8 mouse cellular contexts compared by ENCODE assay signal in the genomic region with DNA sequence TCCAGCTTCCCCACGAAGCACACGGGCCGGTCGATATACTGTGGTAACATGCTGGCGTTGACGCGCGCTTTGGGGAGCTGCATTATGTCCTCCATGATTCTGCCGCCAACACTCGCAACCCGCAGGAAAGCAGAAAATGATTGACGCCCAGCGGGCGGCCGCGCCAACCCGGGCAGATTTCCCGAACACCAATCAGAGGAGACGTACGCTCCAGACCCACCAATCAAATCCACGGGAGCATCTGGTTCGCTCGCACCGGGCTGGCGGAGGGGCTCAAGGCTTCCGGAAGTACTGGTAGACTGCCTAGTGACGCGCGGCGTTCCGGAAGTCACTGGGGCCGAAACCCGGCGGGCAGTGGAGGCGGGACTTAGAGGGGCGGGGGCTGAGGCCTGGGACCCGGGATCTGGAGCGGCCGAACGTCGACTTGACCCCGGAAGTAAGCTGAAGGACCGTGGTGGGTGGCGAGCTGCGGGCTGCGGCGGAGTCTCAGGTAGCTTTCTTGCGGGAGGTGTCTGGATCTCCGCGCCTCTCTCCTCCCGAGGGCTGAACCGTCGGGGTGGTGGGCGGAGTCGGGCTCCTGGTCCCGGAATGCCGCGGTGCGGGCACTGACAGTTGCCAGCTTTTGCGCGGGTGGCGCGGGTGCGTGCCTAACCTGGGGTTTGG. TPM values are rescaled to one million over a fixed set of nuclear protein-coding genes. Genes with fewer than 3 reads are reported as not detected.
DNase-seq lines count a peak whose midpoint lies in the region; ATAC-seq and TF ChIP-seq lines count a peak whose summit lies in the region.

A gene (minus strand): TSS at position 170 of the 663 bp plus-strand sequence.
A gene (plus strand): TSS at position 285 of the 663 bp plus-strand sequence.
A gene (plus strand): TSS at position 447 of the 663 bp plus-strand sequence.

- peak within 1 kb of the TSS; percentile 91 for H3K4me2 ChIP-seq in forebrain, embryonic 15.5 days (replicated peaks)

- H3K9ac ChIP-seq in ES-E14 (ENCODE audit: insufficient read depth, low read depth, low read length, poor library complexity, severe bottlenecking): peak within 1 kb of the TSS; percentile 93
- H3K9ac ChIP-seq in forebrain, embryonic 15.5 days (replicated peaks): peak within 1 kb of the TSS; percentile 70

- in situ Hi-C loops in ES-E14 (cut with MboI; ENCODE audit: low sequenced_read_pairs in 2 of 2, unreplicated experiment in 2 of 2): no loop called here

- H3K36me3 ChIP-seq in ES-E14 (ENCODE audit: control insufficient read depth, insufficient read depth, low read length, poor library complexity, severe bottlenecking): no peaks in the 10 kb centered on the region
- peaks cover 2% of the 10 kb centered on the region for H3K36me3 ChIP-seq in forebrain, embryonic 15.5 days

- peak within 1 kb of the TSS; percentile 54; the same call in 1 of the 2 replicates for H3K27ac ChIP-seq in ES-E14 (ENCODE audit: insufficient read depth, low read depth, low read length, poor library complexity, severe bottlenecking)
- peak within 1 kb of the TSS; percentile 85 for H3K27ac ChIP-seq in forebrain, embryonic 15.5 days (replicated peaks)

- intact Hi-C loops in heart, postnatal 25 days (cut with DNase I): loop anchor here (5.0 kb wide), 1 partner anchor 47 kb away; no protein-coding TSS in a partner anchor

- DNase-seq in ES-E14 (ENCODE audit: low read depth, low spot score): peak; percentile 92
- DNase-seq in cerebellum, adult 11-12 months: peak; percentile 99
- peak; percentile 96 for DNase-seq in heart, postnatal 25 days (ENCODE audit: low spot score)
- DNase-seq in layer of hippocampus, adult 18-20 months (ENCODE audit: low spot score in 2 of 2): peak; percentile 98 to 99
- peak; percentile 97 for DNase-seq in lung, adult 2 months
- DNase-seq in thymus, adult 18-20 months: peak; percentile 95 to 97

- H3K4me3 ChIP-seq in ES-E14 (ENCODE audit: insufficient read depth in 1 of 2, low read depth in 1 of 2, low read length in 2 of 2, poor library complexity in 1 of 2, severe bottlenecking in 1 of 2): peak within 1 kb of the TSS; percentile 95 to 98
- peak within 1 kb of the TSS; percentile 65 for H3K4me3 ChIP-seq in forebrain, embryonic 15.5 days
- peak within 1 kb of the TSS; percentile 99 for H3K4me3 ChIP-seq in lung, adult 2 months (replicated peaks; ENCODE audit: extremely low read depth, low read depth, low read length)

- ATAC-seq in forebrain, embryonic 15.5 days (replicated peaks): peak; percentile 100
- ATAC-seq in neutrophil, adult 5-6 weeks (ENCODE audit: extremely low read depth, insufficient number of reproducible peaks, low FRiP score, poor library complexity, severe bottlenecking): peak; percentile 99

- under 1% methylated on average over 64 of the region's 64 CpGs for WGBS in forebrain, embryonic 15.5 days
- WGBS in lung, adult 2 months: under 1% methylated on average over 64 of the region's 64 CpGs

- H3K27me3 ChIP-seq in forebrain, embryonic 15.5 days: no peaks in the 10 kb centered on the region

- no peaks in the 10 kb centered on the region for H3K9me3 ChIP-seq in ES-E14 (ENCODE audit: control insufficient read depth, insufficient read depth, low read depth, low read length)
- H3K9me3 ChIP-seq in forebrain, embryonic 15.5 days: no peaks in the 10 kb centered on the region

- peak; percentile 71; the same call in 1 of the 2 replicates for TF ChIP-seq POLR2A in lung, adult 2 months (IDR thresholded peaks at IDR 0.05; ENCODE audit: borderline replicate concordance, extremely low read depth, low read depth, low read length)

- TF ChIP-seq CTCF in lung, adult 2 months (IDR thresholded peaks at IDR 0.05; ENCODE audit: insufficient read depth, low read length): no peak

- no peaks in the 10 kb centered on the region for H3K4me1 ChIP-seq in ES-E14 (ENCODE audit: control insufficient read depth in 2 of 2, insufficient read depth in 2 of 2, low read length in 2 of 2, poor library complexity in 1 of 2)
- peaks cover 21% of the 10 kb centered on the region for H3K4me1 ChIP-seq in forebrain, embryonic 15.5 days
- no peaks in the 10 kb centered on the region; the same call in 1 of the 2 replicates for H3K4me1 ChIP-seq in lung, adult 2 months (ENCODE audit: control insufficient read depth, insufficient read depth, low read length)

TF ChIP-seq in ES-E14, 5 proteins besides CTCF, POLR2A, EP300 and RAD21:
- TF ChIP-seq ZNF384 (IDR thresholded peaks at IDR 0.05; ENCODE audit: low read depth, low read length) (no peak), HCFC1 (IDR thresholded peaks at IDR 0.05; ENCODE audit: borderline replicate concordance, insufficient read depth, low read length) (0 out of 2 replicates have a peak, but pooled peaks have one; percentile 24), ZC3H11A (IDR thresholded peaks at IDR 0.05; ENCODE audit: borderline replicate concordance, low read depth, low read length) (no peak), CHD2 (IDR thresholded peaks at IDR 0.05; ENCODE audit: low read depth, low read length) (peak; percentile 74)

RNA-seq across cellular contexts. Expression of the first gene that starts in this region (rescaled TPM):
- total RNA-seq in ES-E14 (2012; rRNA removed): 42.3 and 59.9 TPM in 2 replicates
- polyA plus RNA-seq in forebrain, embryonic 15.5 days (2015; fragmentation: Nextera tagmentation; extraction: Ambion mirVana): 102 and 115 TPM in 2 replicates
- total RNA-seq in heart, postnatal 25 days (2021): 10 to 100 TPM; 21.0 to 23.8 TPM
- 10 to 100 TPM; 13.1 to 14.3 TPM for total RNA-seq in layer of hippocampus, adult 18-20 months (2021)
- polyA plus RNA-seq in lung, adult 2 months (2012; rRNA removed): 1.8 and 3.7 TPM in 2 replicates
- total RNA-seq in neutrophil, adult 5-6 weeks (2017): 20.0 and 20.4 TPM in 2 replicates

RNA-seq across cellular contexts. Expression of the second gene that starts in this region (rescaled TPM):
- 0.53 and 0.98 TPM in 2 replicates for total RNA-seq in ES-E14 (2012; rRNA removed)
- polyA plus RNA-seq in forebrain, embryonic 15.5 days (2015; fragmentation: Nextera tagmentation; extraction: Ambion mirVana): 40.1 and 42.7 TPM in 2 replicates
- total RNA-seq in heart, postnatal 25 days (2021): 10 to 100 TPM in 1 of 2 experiments, 1 to 10 TPM in 1; 9.9 to 12.9 TPM
- 10 to 100 TPM; 32.3 to 34.7 TPM for total RNA-seq in layer of hippocampus, adult 18-20 months (2021)
- polyA plus RNA-seq in lung, adult 2 months (2012; rRNA removed): 6.3 and 8.7 TPM in 2 replicates
- 11.1 and 12.6 TPM in 2 replicates for total RNA-seq in neutrophil, adult 5-6 weeks (2017)

RNA-seq across cellular contexts. Expression of the third gene that starts in this region (rescaled TPM):
- 1.3 and 1.5 TPM in 2 replicates for total RNA-seq in ES-E14 (2012; rRNA removed)
- 21.2 and 21.8 TPM in 2 replicates for polyA plus RNA-seq in forebrain, embryonic 15.5 days (2015; fragmentation: Nextera tagmentation; extraction: Ambion mirVana)
- total RNA-seq in heart, postnatal 25 days (2021): not detected
- total RNA-seq in layer of hippocampus, adult 18-20 months (2021): 1 to 10 TPM; 3.4 to 5.7 TPM
- polyA plus RNA-seq in lung, adult 2 months (2012; rRNA removed): 0.26 and 1.2 TPM in 2 replicates
- total RNA-seq in neutrophil, adult 5-6 weeks (2017): 40.6 and 42.8 TPM in 2 replicates

Comparison
In these comparisons a context has a peak if more than half of its experiments do, and no peak if none do; other contexts are left out.
1. Peak in every context shown above with its lines: DNase-seq, ATAC-seq, H3K4me3 ChIP-seq and H3K27ac ChIP-seq.
2. RNA of the first gene that starts in this region (polyA plus RNA-seq): 102 to 115 TPM in forebrain, embryonic 15.5 days; 1.8 to 3.7 TPM in lung, adult 2 months; every median in the first group is over 10 times any median in the second.
3. RNA of the third gene that starts in this region (polyA plus RNA-seq): 21.2 to 21.8 TPM in forebrain, embryonic 15.5 days; 0.26 to 1.2 TPM in lung, adult 2 months; every median in the first group is over 10 times any median in the second.